Mouse (Mus musculus): ENCODE results near the gene Ecsit.

Ecsit gene

GRCm38 (mm10) chr9:22050351-22050889 lies 34.8 kb downstream of the Ecsit start:
- DNase-seq: peak; percentile 57

GRCm38 (mm10) chr9:22049721-22050270 lies 35.4 kb downstream of the Ecsit start:
- no peak for DNase-seq

- DNase-seq: no peak
These were observed 35.9 kb downstream of the Ecsit start for GRCm38 (mm10) chr9:22049315-22049714.

GRCm38 (mm10) chr9:22047329-22047728 lies 37.9 kb downstream of the Ecsit start:
- no peak for DNase-seq

- no peak for DNase-seq
These were observed 43.4 kb downstream of the Ecsit start for GRCm38 (mm10) chr9:22041832-22042231.

GRCm38 (mm10) chr9:22037826-22038225 lies 47.4 kb downstream of the Ecsit start:
- no peak for DNase-seq

- no peak for DNase-seq
These were observed 49.8 kb downstream of the Ecsit start for GRCm38 (mm10) chr9:22035300-22036044.

GRCm38 (mm10) chr9:22030386-22030785 lies 54.9 kb downstream of the Ecsit start:
- DNase-seq: no peak

- no peak for DNase-seq
These were observed 56.8 kb downstream of the Ecsit start for GRCm38 (mm10) chr9:22028467-22028866.

- DNase-seq: no peak
These were observed 60.6 kb downstream of the Ecsit start for GRCm38 (mm10) chr9:22024592-22024991.

All from kidney, postnatal 14 days (tissue).